Mouse (Mus musculus) neural tube, embryonic 10.5 days (tissue): Measurements from ENCODE around the gene Kat14.
A peak's percentile ranks its signal among the peaks of the same experiment; 100 is the strongest.
"Not testable (repeated sequence)": the region's sequence is repeated elsewhere in the genome, so short reads cannot be mapped to it uniquely, and the experiment has no call there.

ENCODE experiments used
- DNase-seq: peaks from one replicate; pipeline ENCODE4 v3.0.0-alpha.2; 2017; ENCODE audit warnings: low spot score; ENCODE audit errors: extremely low spot score

Gene Kat14

GRCm38 (mm10) chr2:144368400-144369019 lies at the start of gene Kat14, which contains the start of gene Pet117:
Gene Kat14 (plus strand): TSS chr2:144368983.
Gene Pet117 (plus strand): TSS chr2:144368996.
- peak; percentile 98 for DNase-seq

GRCm38 (mm10) chr2:144324218-144324617 lies 44.6 kb upstream of the Kat14 start:
- DNase-seq = no peak

- no peak for DNase-seq
Observed at GRCm38 (mm10) chr2:144329451-144329850, 39.3 kb upstream of the Kat14 start.

- DNase-seq = peak; percentile 22
Observed at GRCm38 (mm10) chr2:144329937-144330336, 38.8 kb upstream of the Kat14 start.

GRCm38 (mm10) chr2:144330352-144330959 lies 38.3 kb upstream of the Kat14 start:
- peak; percentile 63 for DNase-seq

GRCm38 (mm10) chr2:144330960-144331371 lies 37.8 kb upstream of the Kat14 start:
- DNase-seq = no peak

- DNase-seq = peak; percentile 54
Observed at GRCm38 (mm10) chr2:144331401-144332302, 37.1 kb upstream of the Kat14 start, which contains the start of gene Ovol2. Gene Ovol2 (minus strand): TSS chr2:144332146.

GRCm38 (mm10) chr2:144332486-144332885 lies 36.3 kb upstream of the Kat14 start:
- DNase-seq = peak; percentile 31

GRCm38 (mm10) chr2:144333138-144333842 lies 35.5 kb upstream of the Kat14 start:
- DNase-seq = peak; percentile 59

- DNase-seq = no peak
Observed at GRCm38 (mm10) chr2:144337230-144337629, 31.6 kb upstream of the Kat14 start.

GRCm38 (mm10) chr2:144337701-144338100 lies 31.1 kb upstream of the Kat14 start:
- DNase-seq = no peak

- DNase-seq = not testable (repeated sequence)
Observed at GRCm38 (mm10) chr2:144338149-144338548, 30.6 kb upstream of the Kat14 start.

- DNase-seq = no peak
Observed at GRCm38 (mm10) chr2:144343158-144343557, 25.6 kb upstream of the Kat14 start.

- DNase-seq = no peak
Observed at GRCm38 (mm10) chr2:144348525-144348924, 20.3 kb upstream of the Kat14 start.

GRCm38 (mm10) chr2:144352843-144353242 lies 15.9 kb upstream of the Kat14 start:
- no peak for DNase-seq

- DNase-seq = no peak
Observed at GRCm38 (mm10) chr2:144369020-144369421, 238 bp downstream of the Kat14 start.

GRCm38 (mm10) chr2:144369511-144369910 lies 728 bp downstream of the Kat14 start:
- no peak for DNase-seq

GRCm38 (mm10) chr2:144371566-144371965 lies 2.8 kb downstream of the Kat14 start:
- no peak for DNase-seq

- no peak for DNase-seq
Observed at GRCm38 (mm10) chr2:144373063-144373462, 4.3 kb downstream of the Kat14 start.

GRCm38 (mm10) chr2:144375063-144375703 lies 6.4 kb downstream of the Kat14 start:
- no peak for DNase-seq

- DNase-seq = no peak
Observed at GRCm38 (mm10) chr2:144381293-144381692, 12.5 kb downstream of the Kat14 start.
